Mouse (Mus musculus) cerebellum, adult (tissue): ENCODE results near the gene Dhrs1.

ENCODE experiments used
- ATAC-seq: cut with Nextera tagmentation; 2 replicates; pipeline ENCODE4 v1.9.2; 2017; ENCODE audit warnings: mild to moderate bottlenecking, moderate library complexity, mixed read lengths; ENCODE audit not compliant: insufficient number of reproducible peaks, low FRiP score, low TSS enrichment

Dhrs1 gene

DNA sequence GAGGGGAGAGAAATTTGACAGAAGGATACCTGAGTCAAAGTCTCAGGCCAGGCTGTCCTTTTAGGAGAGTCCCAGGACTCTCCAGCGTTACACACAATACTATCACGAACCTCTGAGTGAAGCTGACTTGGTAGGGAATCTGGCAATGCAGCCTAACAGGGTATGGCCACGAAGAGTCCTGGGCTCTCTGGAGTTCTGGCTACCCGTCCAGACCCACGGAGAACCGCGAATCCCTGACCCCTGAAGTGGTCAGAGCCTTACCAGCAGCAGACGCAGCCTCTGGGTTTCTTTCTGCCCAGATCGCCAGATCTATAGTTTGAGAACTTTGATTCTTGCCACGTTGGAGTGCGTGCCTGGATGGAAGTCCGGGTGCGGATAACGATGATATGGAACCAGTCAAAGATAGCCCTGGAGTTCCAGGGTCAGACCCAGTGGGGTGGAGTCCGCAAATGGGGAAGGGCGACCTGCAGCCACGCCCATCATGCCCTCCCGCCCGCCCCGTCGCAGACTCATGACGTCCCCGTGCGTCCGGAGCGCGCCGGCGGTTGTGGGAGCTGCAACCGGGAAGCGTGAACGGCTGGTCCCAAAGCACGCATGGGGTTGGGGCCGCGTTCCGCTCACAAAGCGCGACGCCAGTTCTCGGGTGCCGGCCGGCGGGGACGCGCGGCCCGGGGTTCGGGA lies at the start of gene Dhrs1, which contains the start of gene Nop9:
TSS of gene Dhrs1 (minus strand) at position 511 of the 681 bp plus-strand sequence.
TSS of gene Nop9 (plus strand) at position 514 of the 681 bp plus-strand sequence.
- peak; percentile 53; the same call in 1 of the 2 replicates for ATAC-seq

DNA sequence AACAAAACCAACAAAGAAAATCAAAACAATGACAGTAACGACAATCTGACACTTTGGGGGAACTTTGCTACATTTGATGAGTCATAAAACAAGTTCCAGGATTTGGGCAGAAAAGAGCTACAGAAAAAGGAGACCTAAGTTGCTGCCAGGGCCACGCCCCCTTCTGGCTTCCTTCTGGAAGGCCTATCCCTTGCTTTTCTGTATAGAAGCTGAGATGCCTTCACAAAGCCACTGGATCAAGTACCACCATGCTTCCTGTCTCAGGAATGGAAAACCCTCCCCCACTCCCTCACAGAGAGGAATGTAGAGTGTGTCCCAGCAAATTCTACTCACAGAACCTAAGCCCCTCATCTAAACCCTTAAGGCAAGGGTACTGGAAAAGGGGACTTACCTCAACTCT lies 48.5 kb upstream of the Dhrs1 start:
- no peak for ATAC-seq

DNA sequence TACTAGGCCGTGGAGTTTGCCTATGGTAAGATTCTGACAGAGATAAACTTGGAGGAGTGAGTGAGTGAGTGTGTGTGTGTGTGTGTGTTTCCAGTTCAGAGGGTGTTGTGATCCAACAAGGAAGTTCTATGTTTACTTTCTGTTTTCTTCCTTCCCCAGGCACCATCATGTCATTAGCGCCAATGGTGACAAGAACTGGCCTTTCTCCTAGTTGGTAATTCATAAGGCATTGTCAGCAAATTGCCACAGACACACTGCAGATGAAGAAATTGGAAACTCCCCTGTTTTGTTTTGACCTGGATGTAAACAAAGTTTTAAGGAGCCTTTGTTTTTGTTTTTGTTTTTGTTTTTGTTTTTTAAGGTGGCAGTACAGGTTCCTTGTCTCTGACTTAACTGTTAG lies 48.0 kb upstream of the Dhrs1 start:
- no peak for ATAC-seq

GRCm38 (mm10) chr14:55788256-55789050 lies 43.0 kb upstream of the Dhrs1 start, which contains the start of gene Ripk3:
Gene Ripk3, minus strand, starts transcription at chr14:55788865.
- no peak for ATAC-seq

DNA sequence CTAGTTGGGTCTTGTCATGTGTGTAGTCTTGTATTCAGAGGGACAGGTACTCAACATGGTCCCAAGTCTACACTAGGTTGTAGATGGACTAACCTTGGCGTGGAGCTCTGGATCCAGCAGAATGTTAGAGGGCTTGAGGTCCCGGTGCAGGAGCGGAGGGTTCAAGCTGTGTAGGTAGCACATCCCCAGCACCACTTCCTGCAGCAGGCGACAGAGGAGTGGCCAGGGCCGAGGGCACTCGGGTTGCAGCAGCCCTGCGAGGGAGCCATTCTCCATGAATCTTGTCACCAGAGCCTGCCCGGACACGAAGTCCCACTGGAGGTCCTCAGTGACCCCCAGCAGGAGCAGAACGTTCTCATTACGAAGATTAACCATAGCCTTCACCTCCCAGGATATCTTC lies 42.2 kb upstream of the Dhrs1 start:
- no peak for ATAC-seq

DNA sequence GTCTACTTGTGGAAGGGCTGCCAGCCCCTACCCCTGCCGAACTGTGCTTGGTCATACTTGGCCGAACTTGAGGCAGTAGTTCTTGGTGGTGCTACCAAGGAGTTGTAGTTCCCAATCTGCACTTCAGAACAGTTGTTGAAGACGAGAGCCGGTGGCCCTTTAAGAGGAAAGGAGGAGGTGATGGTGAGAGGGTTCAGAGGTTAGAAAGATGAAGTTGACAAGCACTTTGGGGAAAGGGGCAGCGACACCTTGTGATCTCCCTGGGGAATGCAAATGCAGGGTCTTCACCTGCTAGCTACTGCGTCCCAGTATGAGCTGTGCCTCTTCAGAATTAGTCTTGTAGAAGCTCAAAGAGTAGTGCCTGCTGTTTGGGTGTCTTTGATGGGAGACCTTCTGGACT lies 39.7 kb upstream of the Dhrs1 start:
- no peak for ATAC-seq

DNA sequence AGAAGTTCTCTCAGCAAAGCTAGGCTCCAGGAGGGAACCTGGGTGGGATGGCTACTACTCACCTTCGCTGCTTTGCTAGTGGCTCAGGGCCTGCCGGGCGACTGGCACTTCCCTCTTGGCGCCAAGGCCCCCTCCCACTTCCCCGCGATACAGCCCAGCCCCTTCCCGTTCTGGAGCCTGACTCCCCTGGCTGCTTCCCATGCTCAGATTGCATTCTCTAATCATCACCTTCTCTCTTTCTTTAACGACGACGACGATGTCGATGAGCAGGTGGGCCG lies 38.4 kb upstream of the Dhrs1 start, which contains the start of gene Adcy4:
TSS of gene Adcy4 (minus strand) at position 138 of the 278 bp plus-strand sequence.
- ATAC-seq, result no peak

GRCm38 (mm10) chr14:55783171-55783957 lies 37.9 kb upstream of the Dhrs1 start:
- no peak for ATAC-seq

DNA sequence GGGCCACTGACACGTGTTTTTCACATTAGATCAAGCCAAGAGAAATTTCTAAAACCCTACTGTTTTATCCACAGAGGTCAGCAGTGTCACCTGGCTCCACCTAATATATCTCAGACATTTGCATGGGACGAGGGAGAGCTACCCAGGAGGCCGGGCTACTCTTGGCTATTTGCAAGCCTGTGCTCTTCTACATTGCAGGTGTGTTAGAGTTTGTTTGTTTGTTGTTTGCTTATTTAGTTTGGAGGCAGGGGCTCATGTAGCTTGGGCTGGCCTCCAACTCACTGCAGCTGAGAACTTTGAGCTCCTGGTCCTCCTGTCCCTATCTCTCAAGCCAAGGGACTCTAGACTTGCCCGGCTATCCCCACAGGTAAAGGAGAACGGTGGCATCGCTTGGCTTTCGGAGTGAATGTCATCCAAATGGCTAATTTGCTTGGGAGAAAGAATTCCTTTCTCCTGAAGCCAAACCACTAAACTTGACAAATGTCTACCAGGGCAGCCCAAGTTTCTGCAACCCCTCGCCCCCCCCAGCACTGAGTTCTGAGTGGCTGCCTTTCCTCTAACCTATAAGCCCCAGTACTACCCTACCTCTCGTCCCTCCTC lies 37.0 kb upstream of the Dhrs1 start:
- ATAC-seq, result no peak

GRCm38 (mm10) chr14:55781310-55781709 lies 35.8 kb upstream of the Dhrs1 start:
- ATAC-seq, result peak; percentile 76

GRCm38 (mm10) chr14:55780736-55781135 lies 35.2 kb upstream of the Dhrs1 start:
- ATAC-seq, result no peak

DNA sequence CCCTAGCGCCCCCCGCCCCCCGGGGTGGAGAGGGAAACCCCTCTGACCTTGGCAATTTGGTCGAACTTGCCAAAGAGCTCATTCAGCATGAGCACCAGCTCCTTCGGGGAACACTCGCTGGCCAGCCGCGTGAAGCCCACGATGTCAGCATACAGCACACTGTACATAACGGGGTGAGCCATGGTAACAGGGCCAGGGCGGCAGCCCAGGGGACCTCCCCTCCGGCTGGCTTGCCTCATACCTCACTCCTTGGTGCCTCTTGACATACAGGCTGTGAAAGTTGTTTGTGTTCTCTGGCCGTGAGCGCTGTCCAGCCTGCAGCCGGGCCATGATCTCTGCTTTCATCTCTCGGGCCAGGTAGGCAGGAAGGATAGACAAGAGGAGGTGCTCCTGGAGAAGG lies 34.2 kb upstream of the Dhrs1 start:
- no peak for ATAC-seq

DNA sequence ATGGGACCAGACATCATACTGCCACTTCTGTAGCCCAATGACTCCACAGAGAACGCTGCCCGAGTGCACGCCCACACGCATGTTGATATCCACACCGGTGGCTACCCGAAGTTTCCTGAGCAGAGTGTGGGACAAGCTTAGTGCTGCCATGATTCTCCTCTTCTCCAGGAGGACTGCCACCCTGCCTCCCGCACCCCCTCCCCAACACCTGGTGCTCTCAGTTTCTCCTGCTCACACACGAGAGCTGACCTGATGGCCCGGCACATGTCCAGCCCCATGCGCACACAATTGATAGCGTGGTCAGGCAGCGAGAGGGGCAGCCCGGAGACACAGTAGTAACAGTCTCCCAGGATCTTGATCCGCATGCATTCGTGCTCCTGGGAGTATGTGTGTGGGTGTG lies 33.2 kb upstream of the Dhrs1 start:
- ATAC-seq, result no peak

DNA sequence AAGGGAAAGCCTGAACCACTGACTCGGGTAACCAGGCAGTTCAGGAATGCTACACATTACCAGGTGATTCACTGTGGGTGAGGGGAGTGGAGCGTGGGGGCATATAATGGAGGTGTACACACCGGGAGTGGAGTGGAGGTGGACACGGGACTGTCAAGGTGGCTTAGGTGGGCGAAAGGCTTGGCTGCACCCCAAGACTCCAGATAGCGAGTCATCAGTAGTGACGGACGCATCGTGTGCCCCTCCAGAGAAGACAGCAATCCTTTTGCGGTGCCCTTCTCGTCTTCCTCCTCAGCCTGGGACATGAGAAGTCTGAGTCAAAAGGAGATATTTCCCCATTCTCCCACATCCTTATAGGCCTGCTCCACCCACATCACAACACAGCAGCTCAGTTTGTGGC lies 32.3 kb upstream of the Dhrs1 start:
- no peak for ATAC-seq

DNA sequence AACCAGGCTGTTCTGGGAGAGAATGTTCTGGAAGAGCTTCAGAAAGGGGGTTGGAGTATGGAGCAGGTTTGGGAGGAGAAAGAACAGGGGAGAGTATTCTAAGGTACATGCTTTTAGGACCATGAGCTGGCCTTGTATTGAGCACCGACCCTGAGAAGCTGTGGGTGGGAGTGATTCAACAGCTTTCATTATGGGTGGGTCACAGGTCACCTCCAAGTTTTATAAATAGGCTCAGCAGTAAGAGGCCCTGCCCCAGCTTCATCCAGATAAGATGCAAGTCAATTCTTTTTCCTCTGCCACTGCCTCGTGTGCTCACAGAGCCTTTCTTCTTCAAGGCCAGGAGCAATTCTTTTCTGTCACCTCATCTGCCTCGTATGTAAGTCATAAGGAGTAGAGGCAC lies 31.7 kb upstream of the Dhrs1 start:
- ATAC-seq, result no peak

- ATAC-seq, result no peak
Measured at GRCm38 (mm10) chr14:55776711-55777110, 31.2 kb upstream of the Dhrs1 start.

DNA sequence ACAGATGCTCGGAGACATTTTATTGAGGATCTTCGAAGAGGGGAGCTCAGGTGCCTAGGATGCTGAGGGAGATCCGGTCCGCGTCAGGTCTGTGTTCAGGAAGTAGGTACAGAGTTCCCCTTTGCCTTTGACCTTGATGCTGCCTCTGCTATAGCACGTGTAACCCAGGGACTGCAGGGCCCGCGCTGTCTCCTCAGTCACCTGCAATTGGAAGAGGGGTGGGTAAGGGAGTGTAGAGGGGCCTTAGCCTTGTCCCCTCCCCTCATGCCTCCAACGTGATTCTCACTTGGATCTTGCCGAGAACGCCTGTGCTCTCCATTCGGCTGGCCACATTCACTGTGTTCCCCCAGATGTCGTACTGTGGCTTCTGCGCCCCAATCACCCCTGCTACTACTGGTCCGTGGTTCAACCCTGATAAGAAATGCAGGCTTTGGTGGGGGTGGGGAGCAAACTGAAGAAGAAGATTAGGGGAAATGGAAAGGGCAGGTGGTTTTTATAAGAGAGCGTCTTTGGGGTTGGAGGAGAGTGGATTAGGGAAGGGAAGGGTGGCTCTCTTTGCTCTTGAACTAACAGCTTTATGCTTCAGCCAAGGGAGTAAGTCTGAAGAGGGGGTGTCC lies 23.7 kb upstream of the Dhrs1 start:
- ATAC-seq, result no peak

DNA sequence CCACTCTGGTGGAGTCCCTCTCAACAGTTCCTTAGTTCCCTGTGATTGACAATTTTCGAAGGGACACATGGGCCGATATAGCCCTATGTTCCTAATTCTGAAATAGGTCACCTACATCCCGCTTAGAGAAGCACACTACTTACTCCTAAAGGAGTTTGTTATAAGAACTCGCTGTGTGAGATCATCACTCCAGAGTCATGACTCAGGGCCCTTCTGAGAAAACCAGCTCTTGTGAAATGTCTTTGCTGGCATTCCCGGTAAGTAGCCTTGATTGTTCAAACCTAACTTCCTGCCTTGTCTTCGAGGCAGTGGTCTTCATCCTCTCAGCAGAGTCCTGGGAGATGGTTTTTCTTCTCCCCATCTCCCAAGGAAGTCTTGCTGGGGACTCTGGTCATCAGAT lies 23.1 kb upstream of the Dhrs1 start:
- ATAC-seq, result no peak

GRCm38 (mm10) chr14:55767519-55768414 lies 22.3 kb upstream of the Dhrs1 start:
- ATAC-seq, result peak; percentile 86
